Mouse (Mus musculus): ENCODE measurements around the gene Vwa7. TPM values are rescaled to one million over a fixed set of nuclear protein-coding genes. Genes with fewer than 3 reads are reported as not detected.

Vwa7 gene
- total and polyA plus RNA-seq, 3 experiments, result 0.60 to 3.5 (median 1.5) TPM

DNA sequence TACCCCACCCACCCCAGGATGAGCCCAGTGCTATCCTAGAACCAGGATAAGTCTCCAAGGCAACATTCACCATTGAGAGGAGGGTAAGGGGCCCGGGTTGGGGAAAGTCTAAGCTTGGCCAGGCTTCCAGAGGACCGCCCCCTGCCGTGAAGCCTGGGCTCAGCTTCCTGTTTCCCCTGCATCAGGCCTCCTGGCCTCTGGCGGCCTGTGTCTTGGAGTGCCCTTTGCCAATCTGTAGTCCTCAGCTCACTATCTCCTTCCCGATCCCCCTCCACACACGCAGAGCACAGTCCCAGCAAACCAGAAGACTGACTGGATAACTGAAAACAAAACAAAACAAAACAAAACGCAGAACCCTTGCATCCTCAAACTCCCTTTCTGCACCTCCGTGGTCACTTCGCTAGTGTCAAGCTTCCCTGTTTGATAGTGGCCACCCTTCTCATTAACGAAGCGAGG lies 33.2 kb downstream of the Vwa7 start, which contains the start of gene Clic1:
Gene Clic1 (plus strand): TSS at position 406 of the 456 bp plus-strand sequence.
- H3K27me3 ChIP-seq (ENCODE audit: insufficient read depth, low read length), result no peaks in the 10 kb centered on the region
- peaks cover 76% of the 10 kb centered on the region for H3K4me1 ChIP-seq (ENCODE audit: insufficient read depth, low read depth, low read length)
- H3K36me3 ChIP-seq (replicated peaks), result peaks cover 34% of the 10 kb centered on the region
- DNase-seq (ENCODE audit: low spot score) (peak; percentile 80), ATAC-seq (ENCODE audit: extremely low read depth, insufficient number of reproducible peaks, low FRiP score, poor library complexity, severe bottlenecking) (peak; percentile 9; the same call in 1 of the 2 replicates)
- H3K4me3 ChIP-seq (ENCODE audit: low read depth, low read length), result peak within 1 kb of the TSS; percentile 81
- no peaks in the 10 kb centered on the region for H3K9me3 ChIP-seq (replicated peaks)
- TF ChIP-seq POLR2AphosphoS5 (IDR thresholded peaks at IDR 0.05; ENCODE audit: insufficient replicate concordance, low read depth, low read length), result no peak
- TF ChIP-seq TAL1 (conservative IDR thresholded peaks at IDR 0.05; ENCODE audit: low read depth, low read length), result no peak
- no peak for TF ChIP-seq GATA1 (IDR thresholded peaks at IDR 0.05; ENCODE audit: borderline replicate concordance, low read length)
- no peak for TF ChIP-seq GATA2 (IDR thresholded peaks at IDR 0.05; ENCODE audit: borderline replicate concordance, low read depth, low read length)

DNA sequence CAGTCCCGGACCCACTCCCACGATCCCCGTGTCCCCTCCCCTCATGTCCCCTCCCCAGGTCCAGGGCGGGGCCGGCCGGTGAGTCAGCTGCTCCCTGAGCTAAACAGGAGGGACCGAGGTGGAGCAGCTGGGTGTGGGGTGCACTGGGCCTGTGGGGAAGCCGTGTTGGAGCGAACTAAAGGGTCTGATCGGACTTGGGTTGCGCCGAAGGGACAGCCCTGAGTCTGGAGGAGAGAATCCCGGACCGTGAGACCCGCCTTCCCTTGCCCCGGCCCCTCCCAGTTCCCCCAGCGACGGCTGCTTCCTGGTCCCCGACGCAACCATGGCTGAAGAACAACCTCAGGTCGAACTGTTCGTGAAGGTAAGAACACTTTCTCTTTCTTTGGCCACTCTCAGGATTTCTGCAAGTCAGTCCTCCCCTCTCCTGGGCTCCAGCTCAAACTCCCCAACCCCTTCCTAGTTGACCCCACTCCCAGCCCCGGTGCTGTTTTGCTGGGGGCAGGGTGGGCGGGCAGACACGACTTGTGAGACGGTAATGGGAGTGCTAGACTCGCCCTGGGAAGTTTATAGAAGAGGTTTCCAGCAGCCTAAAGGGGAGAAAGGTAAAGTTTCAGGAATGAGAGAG lies 33.9 kb downstream of the Vwa7 start:
- no peaks in the 10 kb centered on the region for H3K9me3 ChIP-seq (replicated peaks)
- peaks cover 74% of the 10 kb centered on the region for H3K4me1 ChIP-seq (ENCODE audit: insufficient read depth, low read depth, low read length)
- no peak for TF ChIP-seq CTCF (IDR thresholded peaks at IDR 0.05; ENCODE audit: low read depth, low read length)
- TF ChIP-seq GATA2 (IDR thresholded peaks at IDR 0.05; ENCODE audit: borderline replicate concordance, low read depth, low read length), result no peak
- TF ChIP-seq POLR2AphosphoS5 (IDR thresholded peaks at IDR 0.05; ENCODE audit: insufficient replicate concordance, low read depth, low read length), result no peak
- TF ChIP-seq GATA1 (IDR thresholded peaks at IDR 0.05; ENCODE audit: borderline replicate concordance, low read length), result no peak
- TF ChIP-seq TAL1 (conservative IDR thresholded peaks at IDR 0.05; ENCODE audit: low read depth, low read length), result no peak
- H3K27me3 ChIP-seq (ENCODE audit: insufficient read depth, low read length), result no peaks in the 10 kb centered on the region
- H3K4me3 ChIP-seq (ENCODE audit: low read depth, low read length), result peak overlapping the region; percentile 81
- H3K36me3 ChIP-seq (replicated peaks), result peaks cover 39% of the 10 kb centered on the region
- ATAC-seq (ENCODE audit: extremely low read depth, insufficient number of reproducible peaks, low FRiP score, poor library complexity, severe bottlenecking) (peak; percentile 4; the same call in 1 of the 2 replicates), DNase-seq (ENCODE audit: low spot score) (peak; percentile 62)

DNA sequence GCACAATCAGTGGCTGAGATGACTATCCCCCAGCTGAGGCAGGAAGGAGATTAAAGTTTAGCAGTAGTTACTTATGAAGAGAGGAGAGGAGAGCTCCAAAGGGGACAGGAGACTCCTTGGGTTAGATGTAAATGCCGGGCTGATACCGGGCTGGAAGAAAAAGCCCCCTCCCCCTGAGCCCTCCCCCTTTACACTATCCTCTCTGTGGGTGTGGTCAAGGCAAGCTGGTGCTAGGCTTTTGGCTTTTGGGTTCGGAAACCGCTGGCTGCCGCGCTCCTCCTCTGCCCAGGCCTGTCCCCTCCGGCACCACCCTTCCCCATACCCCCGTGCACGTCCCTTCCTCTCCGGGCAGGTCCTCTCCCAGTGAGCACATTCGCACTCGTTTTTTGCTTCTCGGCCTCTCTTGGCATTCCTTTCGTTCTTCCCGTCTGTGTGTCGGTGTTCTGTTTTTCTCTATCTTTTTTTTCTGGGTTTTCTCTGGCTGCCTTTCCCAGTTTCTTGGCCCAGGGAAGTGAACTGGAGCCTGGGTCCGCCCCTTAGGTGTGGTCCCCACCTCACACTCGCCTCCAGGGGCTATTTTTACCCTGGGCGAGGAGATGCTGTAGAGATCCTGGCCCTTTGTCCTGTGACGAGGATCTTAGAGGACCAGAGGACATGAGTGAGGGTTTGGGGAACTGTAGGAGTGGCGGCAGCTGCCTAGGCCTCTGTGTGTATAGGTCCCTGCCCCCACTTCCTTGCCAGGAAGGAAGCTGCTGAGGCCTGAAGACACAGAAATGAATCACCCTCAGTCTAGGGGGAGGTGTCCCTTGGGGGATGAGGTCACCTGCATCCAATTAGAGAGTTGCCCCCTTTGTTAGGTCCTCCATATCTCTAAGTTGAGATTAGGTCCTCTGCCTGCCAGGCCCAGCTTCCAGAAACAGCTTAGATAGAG lies 35.0 kb downstream of the Vwa7 start:
- peak overlapping the region; percentile 81 for H3K4me3 ChIP-seq (ENCODE audit: low read depth, low read length)
- DNase-seq (ENCODE audit: low spot score) (peak; percentile 93), ATAC-seq (ENCODE audit: extremely low read depth, insufficient number of reproducible peaks, low FRiP score, poor library complexity, severe bottlenecking) (peak; percentile 61)
- H3K9me3 ChIP-seq (replicated peaks), result no peaks in the 10 kb centered on the region
- H3K27me3 ChIP-seq (ENCODE audit: insufficient read depth, low read length), result no peaks in the 10 kb centered on the region
- H3K4me1 ChIP-seq (ENCODE audit: insufficient read depth, low read depth, low read length), result peaks cover 73% of the 10 kb centered on the region
- no peak for TF ChIP-seq CTCF (IDR thresholded peaks at IDR 0.05; ENCODE audit: low read depth, low read length)
- no peak for TF ChIP-seq POLR2AphosphoS5 (IDR thresholded peaks at IDR 0.05; ENCODE audit: insufficient replicate concordance, low read depth, low read length)
- no peak for TF ChIP-seq GATA2 (IDR thresholded peaks at IDR 0.05; ENCODE audit: borderline replicate concordance, low read depth, low read length)
- TF ChIP-seq GATA1 (IDR thresholded peaks at IDR 0.05; ENCODE audit: borderline replicate concordance, low read length), result no peak
- TF ChIP-seq TAL1 (conservative IDR thresholded peaks at IDR 0.05; ENCODE audit: low read depth, low read length), result no peak
- peaks cover 51% of the 10 kb centered on the region for H3K36me3 ChIP-seq (replicated peaks)

DNA sequence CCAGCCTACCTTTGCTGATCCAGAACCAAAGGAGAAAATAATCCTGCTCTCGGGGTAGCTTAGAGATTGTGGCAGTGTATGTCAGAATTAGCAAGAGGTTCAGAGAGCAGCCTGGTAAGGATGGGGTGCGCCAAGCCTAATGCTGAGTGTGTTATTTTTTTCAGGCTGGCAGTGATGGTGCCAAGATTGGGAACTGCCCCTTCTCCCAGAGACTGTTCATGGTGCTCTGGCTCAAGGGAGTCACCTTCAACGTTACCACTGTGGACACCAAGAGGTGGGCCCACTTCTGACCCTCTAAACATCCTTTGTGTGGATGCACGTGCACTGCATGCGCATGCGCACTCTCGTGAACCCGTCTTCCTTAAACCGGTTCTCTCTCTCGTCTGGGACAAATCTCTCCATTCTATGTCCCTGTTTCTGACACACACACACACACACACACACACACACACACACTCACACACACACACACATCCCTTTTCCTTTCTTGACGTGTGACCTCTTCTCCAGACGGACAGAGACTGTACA lies 36.0 kb downstream of the Vwa7 start:
- peak overlapping the region; percentile 81 for H3K4me3 ChIP-seq (ENCODE audit: low read depth, low read length)
- TF ChIP-seq GATA2 (IDR thresholded peaks at IDR 0.05; ENCODE audit: borderline replicate concordance, low read depth, low read length) (no peak), POLR2AphosphoS5 (IDR thresholded peaks at IDR 0.05; ENCODE audit: insufficient replicate concordance, low read depth, low read length) (no peak)
- peaks cover 59% of the 10 kb centered on the region for H3K36me3 ChIP-seq (replicated peaks)
- H3K9me3 ChIP-seq (replicated peaks), result no peaks in the 10 kb centered on the region
- no peaks in the 10 kb centered on the region for H3K27me3 ChIP-seq (ENCODE audit: insufficient read depth, low read length)
- peaks cover 75% of the 10 kb centered on the region for H3K4me1 ChIP-seq (ENCODE audit: insufficient read depth, low read depth, low read length)
- ATAC-seq (ENCODE audit: extremely low read depth, insufficient number of reproducible peaks, low FRiP score, poor library complexity, severe bottlenecking) (no peak), DNase-seq (ENCODE audit: low spot score) (no peak)

DNA sequence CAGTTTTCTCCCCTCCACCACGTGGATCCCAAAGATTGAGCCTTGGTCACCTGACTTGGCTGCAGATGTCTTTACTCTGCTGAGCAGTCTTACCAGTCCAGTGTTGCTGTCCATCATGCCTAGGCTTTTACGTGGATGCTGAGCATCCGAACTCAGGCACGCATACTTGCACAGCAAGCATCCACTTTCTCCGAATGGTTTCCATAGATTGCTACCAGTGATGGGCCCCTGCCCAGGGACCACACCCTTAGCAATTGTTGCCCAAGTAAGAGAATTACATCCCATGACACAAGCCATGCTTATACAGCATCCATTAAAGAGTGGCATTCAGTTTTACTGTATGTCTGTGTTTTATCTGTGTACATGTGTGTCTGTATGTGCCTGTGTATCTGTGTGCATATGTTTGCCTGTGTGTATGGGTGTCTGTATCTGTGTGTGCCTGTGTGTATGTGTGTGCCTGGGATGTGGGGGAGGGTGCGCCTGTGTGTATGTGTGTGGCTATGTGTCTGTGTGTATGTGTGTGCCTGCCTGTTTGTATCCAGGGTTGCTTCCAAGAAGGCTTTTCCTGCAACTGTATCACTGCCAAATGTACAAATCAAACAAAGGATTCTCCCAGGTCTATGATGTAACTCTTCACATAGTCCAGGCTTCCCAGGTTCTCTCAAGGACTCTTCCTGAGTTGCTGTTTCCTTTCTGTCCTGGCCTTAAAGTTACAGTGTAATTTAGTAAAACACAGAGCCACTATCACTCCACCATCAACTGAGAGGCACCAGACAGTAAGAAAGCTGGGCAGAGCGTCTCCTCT lies 39.5 kb downstream of the Vwa7 start:
- no peak for ATAC-seq (ENCODE audit: extremely low read depth, insufficient number of reproducible peaks, low FRiP score, poor library complexity, severe bottlenecking)
- H3K36me3 ChIP-seq (replicated peaks), result peaks cover 85% of the 10 kb centered on the region
- no peaks in the 10 kb centered on the region for H3K27me3 ChIP-seq (ENCODE audit: insufficient read depth, low read length)
- TF ChIP-seq TAL1 (conservative IDR thresholded peaks at IDR 0.05; ENCODE audit: low read depth, low read length), result no peak
- no peak for TF ChIP-seq POLR2AphosphoS5 (IDR thresholded peaks at IDR 0.05; ENCODE audit: insufficient replicate concordance, low read depth, low read length)
- no peak for TF ChIP-seq CTCF (IDR thresholded peaks at IDR 0.05; ENCODE audit: low read depth, low read length)
- no peak for TF ChIP-seq GATA1 (IDR thresholded peaks at IDR 0.05; ENCODE audit: borderline replicate concordance, low read length)
- no peak for TF ChIP-seq GATA2 (IDR thresholded peaks at IDR 0.05; ENCODE audit: borderline replicate concordance, low read depth, low read length)
- no peak for DNase-seq (ENCODE audit: low spot score)
- H3K4me3 ChIP-seq (ENCODE audit: low read depth, low read length), result no peak overlapping the region; the same call in 1 of the 2 replicates
- H3K4me1 ChIP-seq (ENCODE audit: insufficient read depth, low read depth, low read length), result peaks cover 84% of the 10 kb centered on the region
- H3K9me3 ChIP-seq (replicated peaks), result no peaks in the 10 kb centered on the region
